Mouse (Mus musculus) spleen, postnatal 10 days (tissue): ENCODE results near the gene AC161166.1.
"Not testable (repeated sequence)": the region's sequence is repeated elsewhere in the genome, so short reads cannot be mapped to it uniquely, and the experiment has no call there.

Experiments
- DNase-seq, 2 experiments: peaks; one replicate each; pipeline ENCODE4 v3.0.0; 2021 to 2022; ENCODE audit warnings: low spot score in 2 of 2

AC161166.1 gene

DNA sequence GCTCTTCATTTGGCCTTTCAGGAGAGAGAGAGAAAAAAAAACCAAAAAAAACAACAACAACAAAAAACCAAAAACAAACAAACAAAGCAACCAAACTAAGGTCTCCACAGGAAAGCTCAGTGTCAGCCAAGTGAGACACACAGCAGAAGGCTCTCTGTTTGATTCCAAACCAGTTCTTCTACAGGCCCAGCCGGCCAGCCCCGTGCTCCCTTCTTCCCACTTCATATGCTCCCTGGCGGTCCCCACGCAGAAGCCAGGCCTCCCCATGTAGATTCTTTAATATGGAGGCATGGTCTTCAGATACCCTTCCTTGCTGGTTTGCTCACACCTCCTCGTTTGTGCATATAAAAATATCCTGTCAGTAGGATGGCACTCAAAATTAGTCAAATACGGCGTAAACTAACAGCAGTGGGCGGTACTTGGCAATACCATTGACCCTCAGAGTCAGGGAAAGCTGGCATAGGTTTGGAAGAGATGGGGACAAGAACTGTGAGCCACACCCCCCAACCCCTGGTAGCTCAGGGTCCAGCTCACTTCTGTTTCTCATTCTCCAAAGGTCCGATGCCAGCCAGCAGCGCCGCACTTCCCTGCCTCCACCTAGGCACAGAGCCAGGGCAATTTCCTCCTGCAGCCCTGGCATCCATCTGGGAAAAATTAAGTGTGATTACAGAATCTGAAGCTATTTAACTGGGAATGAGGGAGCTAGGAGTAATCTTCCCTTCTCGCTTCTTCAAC lies 13.6 kb upstream of the AC161166.1 start:
- no peak for DNase-seq

- no peak for DNase-seq
Measured at GRCm38 (mm10) chr7:24524978-24525377, 12.7 kb upstream of the AC161166.1 start.

GRCm38 (mm10) chr7:24523723-24524122 lies 11.5 kb upstream of the AC161166.1 start:
- no peak for DNase-seq

DNA sequence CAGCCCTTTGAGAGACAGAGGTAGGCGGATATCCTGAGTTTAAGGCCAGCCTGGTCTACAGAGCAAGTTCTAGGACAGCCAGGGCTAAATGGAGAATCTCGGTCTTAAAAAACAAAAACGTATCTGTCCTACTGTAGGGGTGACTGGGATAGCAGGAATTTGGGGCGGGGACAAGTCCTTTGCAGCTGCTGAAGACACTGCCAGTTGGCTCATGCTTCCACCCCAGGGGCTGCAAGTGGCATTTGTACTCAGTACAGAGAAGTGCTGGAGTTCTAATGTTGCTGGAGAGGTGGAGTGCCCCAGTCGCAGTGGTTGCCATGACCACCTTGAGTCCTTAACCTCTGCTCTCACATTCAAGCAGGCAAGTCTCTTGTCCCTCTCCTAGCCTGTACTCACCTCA lies 10.6 kb upstream of the AC161166.1 start:
- no peak for DNase-seq

GRCm38 (mm10) chr7:24520054-24520453 lies 7.8 kb upstream of the AC161166.1 start:
- not testable (repeated sequence) for DNase-seq

GRCm38 (mm10) chr7:24519130-24519529 lies 6.9 kb upstream of the AC161166.1 start:
- no peak for DNase-seq

GRCm38 (mm10) chr7:24517654-24518053 lies 5.4 kb upstream of the AC161166.1 start:
- DNase-seq = no peak

- no peak for DNase-seq
Measured at GRCm38 (mm10) chr7:24517077-24517476, 4.8 kb upstream of the AC161166.1 start.

DNA sequence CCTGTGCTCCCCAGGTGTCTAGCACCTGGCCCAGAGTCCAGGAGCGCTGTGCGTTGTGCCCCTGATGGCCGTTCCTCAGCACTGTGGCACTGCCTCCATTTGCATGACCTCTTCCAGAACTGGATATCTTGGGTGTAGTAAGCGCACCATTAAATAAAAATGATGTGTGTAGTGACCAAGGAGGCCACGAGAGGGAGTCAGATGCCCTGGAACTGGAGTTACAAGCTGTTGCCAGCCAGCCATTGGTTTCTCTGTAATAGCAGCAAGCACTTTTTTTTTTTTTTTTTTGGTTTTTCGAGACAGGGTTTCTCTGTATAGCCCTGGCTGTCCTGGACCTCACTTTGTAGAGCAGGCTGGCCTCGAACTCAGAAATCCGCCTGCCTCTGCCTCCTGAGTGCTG lies 4.1 kb upstream of the AC161166.1 start:
- DNase-seq = peak in 1 of 2 experiments; percentile 58

DNA sequence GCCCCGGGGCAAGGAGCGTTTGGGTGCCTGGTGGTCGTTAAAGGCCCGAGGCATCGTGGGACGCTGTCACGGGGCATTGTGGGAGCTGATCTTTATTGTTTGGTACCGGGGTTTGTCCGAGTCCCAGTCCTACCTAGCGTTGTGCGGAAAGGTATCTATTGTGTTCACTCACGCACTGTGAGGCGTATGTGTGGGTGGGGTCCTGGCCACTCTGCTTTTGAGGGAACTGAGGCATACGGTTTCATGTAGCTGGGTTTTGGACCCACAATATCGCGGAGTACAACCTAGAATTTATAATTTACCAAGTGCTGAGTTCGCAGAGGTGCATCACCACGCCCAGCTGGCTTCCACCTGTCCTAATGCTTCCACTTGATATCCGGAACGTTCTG lies 4.5 kb downstream of the AC161166.1 start:
- DNase-seq = no peak

DNA sequence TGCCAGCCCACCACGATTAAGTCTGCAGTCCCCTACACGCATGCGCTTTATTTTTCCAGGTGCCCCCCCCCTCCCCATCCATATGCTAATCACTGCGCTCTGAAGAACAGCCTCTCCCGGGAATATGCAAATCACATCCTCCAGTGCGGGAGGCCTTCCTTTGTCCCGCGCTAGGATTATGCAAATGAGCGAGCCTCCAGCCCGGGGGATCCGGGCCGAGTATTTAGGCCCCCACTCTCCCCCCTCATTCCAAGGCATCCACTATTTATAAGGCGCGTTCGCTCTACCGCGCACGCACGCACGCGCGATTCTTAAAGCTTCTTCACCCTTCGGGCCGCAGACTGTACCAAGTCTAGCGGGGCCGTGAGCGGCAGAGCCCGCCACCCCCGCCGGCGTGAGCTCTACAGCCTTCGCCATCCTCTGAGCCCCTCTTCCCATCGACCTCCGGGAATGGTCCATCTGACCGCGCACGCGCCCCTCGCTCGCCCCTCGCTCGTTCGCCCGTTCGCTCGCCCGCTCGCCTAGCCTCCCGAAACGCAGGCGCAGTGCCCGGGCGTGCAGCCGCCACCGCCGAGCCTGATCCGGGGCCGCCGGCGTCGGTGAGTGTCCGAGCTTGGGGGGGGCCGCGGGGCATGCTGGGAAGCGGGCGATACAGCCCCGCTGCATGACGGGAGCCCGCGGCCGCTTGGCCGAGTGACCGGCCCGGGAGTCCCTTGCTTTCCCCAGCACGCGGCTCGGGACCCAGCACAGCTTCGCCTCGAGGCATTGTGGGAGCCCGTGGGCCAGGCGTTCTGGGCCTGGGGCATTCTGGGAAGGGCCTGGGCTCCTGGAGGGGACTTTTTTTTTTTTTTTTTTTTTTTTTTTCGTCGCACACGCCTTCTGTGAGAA lies 5.2 kb downstream of the AC161166.1 start, which contains the start of gene Zfp428:
Zfp428 (plus strand) TSS at position 169 of the 888 bp plus-strand sequence.
- DNase-seq = peak; percentile 75 to 85

- no peak for DNase-seq
Measured at GRCm38 (mm10) chr7:24506476-24506837, 5.8 kb downstream of the AC161166.1 start.

DNA sequence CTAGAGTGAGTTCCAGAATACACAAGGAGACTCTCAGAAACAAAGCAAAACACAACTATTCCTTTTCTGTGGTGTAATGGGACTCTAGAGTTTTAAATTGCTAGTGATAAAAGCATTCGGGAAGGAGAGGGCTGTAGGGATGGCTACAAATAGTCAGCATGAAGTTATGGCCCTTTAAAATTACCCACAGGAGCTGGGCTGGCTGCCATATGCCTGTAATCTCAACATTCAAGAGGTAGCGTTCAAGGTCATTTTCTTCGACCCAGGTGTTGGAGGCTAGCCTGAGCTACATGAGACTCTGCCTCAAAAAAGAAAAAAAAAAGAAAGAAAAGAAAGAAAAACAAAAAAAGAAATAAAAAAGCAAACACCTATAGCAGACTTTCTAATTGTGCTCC lies 6.2 kb downstream of the AC161166.1 start:
- DNase-seq = no peak

DNA sequence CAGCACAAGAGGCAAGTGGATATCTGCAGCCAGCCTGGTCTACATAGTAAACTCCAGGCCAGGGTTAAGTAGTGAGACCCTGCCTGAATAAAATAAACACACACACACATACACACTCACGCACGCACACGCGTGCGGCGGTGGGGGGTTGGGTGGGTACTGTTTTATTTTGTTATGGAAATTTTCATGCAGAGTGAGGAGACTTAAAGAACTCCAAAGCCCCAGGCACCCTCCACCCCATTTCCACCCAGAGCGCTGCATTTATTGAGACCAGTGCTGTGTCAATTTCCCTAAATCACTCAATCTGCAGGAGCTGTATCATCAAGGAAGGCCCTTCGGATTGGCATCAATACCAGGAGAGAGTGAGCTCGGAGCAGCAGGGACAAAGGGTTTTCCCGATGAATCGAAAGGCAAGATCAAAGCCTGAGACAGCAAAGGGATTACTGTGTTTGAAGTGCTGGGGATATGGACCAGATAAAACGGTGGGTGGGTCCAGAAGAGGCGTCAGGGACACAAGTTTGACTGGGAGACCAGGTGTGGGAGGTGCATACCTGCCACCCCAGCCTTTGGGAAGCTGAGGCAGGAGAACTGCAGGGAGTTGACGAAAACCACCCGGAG lies 6.7 kb downstream of the AC161166.1 start:
- DNase-seq = no peak

- DNase-seq = no peak
Measured at GRCm38 (mm10) chr7:24504868-24505267, 7.4 kb downstream of the AC161166.1 start.

DNA sequence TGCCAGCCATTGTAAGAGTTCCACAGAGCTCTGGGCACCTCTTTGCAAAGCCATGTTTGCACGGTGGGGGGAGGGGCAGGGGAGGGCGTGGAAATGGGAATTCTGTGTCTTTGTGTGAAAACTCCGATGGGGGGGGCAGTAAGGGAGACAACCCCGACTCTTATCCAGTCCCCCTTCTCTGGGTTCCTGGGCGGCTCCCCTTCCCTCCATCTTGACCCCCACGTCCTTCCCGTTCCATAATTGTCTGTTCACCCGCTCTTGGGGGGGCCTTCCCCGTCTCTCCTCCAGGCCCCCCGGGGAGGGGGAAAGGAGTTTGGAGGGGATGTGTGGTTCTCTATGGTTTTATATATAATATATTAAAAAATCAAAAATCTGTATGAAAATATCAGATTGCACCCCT lies 8.3 kb downstream of the AC161166.1 start:
- DNase-seq = no peak

DNA sequence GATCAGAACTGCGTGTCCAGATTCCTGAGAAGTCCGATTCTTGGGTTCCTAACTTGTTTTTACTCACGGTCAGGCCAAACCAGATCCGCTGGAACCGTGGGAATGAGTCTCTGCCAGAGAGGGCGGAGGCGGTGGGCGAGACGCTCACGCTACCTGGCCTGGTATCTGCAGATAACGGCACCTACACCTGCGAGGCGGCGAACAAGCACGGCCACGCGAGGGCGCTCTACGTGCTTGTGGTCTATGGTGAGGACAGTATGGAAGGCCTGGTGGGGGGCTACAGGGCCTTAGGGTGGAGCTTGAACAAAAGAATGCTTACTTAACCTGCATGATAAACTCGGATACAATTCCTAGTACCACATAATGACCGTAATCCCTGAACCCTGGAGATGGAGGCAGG lies 10.8 kb downstream of the AC161166.1 start:
- DNase-seq = peak; percentile 32 to 67

GRCm38 (mm10) chr7:24500929-24501328 lies 11.3 kb downstream of the AC161166.1 start:
- peak; percentile 28 to 67 for DNase-seq

- peak in 1 of 2 experiments; percentile 32 for DNase-seq
Measured at GRCm38 (mm10) chr7:24499856-24500577, 12.2 kb downstream of the AC161166.1 start.

- DNase-seq = no peak
Measured at GRCm38 (mm10) chr7:24488303-24488702, 24.0 kb downstream of the AC161166.1 start.

- no peak for DNase-seq
Measured at GRCm38 (mm10) chr7:24487403-24487802, 24.9 kb downstream of the AC161166.1 start.

DNA sequence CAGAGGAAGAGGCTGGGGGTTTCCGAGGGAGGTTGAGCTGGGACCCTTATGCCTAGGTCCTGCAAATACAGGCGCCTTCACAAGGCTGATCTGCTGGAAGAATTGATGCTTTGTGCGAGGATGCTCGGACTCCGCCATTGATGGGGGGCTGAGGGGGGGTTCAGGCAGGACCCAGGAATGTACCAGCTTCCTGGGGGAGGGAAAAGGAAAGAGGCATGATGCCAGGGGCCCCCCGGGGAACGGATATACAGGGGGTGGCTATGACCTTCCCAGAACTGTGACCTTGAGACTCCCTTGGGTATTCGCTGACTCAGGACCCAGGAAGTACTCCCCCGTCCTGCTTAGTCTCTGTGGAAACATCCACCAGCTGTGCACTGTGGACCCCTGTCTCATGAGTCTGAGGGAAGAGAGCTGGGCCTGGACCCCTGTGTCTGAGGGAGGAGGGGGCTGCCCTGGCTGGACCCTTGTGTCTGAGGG lies 25.6 kb downstream of the AC161166.1 start:
- no peak for DNase-seq
